Mouse (Mus musculus): ENCODE results near the gene Gm20896. TPM values are rescaled to one million over a fixed set of nuclear protein-coding genes. Genes with fewer than 3 reads are reported as not detected.
"Not testable (repeated sequence)": the region's sequence is repeated elsewhere in the genome, so short reads cannot be mapped to it uniquely, and the experiment has no call there.

Gm20896 gene
- not detected in 2 replicates for total RNA-seq (2015; ENCODE audit: low replicate concordance)
- total RNA-seq (2017; ENCODE audit: low replicate concordance) = not detected in 2 replicates

- not testable (repeated sequence) for ATAC-seq (replicated peaks; ENCODE audit: low FRiP score, poor library complexity, severe bottlenecking)
These were observed at the start of gene Gm20896 for GRCm38 (mm10) chrY:35921426-35921825. Gene Gm20896, minus strand, starts transcription at chrY:35921526.

All from erythroblast, adult 5-6 weeks (primary cell).